Mouse (Mus musculus) left cerebral cortex, postnatal 25 days (tissue): Measurements from ENCODE around the gene Zbtb42. TPM values are rescaled to one million over a fixed set of nuclear protein-coding genes. Genes with fewer than 3 reads are reported as not detected.
A peak's percentile ranks its signal among the peaks of the same experiment; 100 is the strongest.

Experiments
- DNase-seq, 2 experiments: peaks; one replicate each; pipeline ENCODE4 v3.0.0; 2022; ENCODE audit warnings: low spot score in 2 of 2, mixed read lengths in 1 of 2
- intact Hi-C: fragments of 180-260 bp; cut with DNase I; formaldehyde crosslinking; loops from one replicate; pipeline ENCODE4 v1.15.1; 2025
- total RNA-seq, 2 experiments: library from RNA; stranded (reverse); gene quantifications; 2 replicates each; pipeline ENCODE4 v1.2.3; 2021

Zbtb42 gene
- total RNA-seq, 2 experiments from 2014 or later, result 0.76 to 1.3 TPM

DNA sequence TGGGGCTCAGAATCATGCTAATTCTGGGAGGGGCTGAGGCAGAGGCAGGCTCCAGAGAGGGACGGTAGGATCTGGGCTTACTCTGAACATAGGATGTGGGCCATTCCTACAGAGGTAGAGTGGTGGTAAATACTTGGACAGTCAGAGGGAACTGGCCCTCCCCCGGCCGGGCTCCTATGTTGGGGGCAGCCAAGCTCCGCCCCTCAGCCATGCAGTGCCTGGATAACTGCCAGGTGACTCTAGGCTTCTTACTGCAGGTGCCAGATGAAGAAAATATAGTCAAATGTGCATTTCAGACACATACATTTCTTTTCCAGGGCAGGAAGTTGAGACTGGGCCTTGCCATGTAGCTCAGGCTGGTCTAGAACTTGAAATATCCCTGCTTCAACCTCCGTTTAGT is 1.6 kb upstream of the Zbtb42 start:
- no peak for DNase-seq
- intact Hi-C loops, result no loop called here

DNA sequence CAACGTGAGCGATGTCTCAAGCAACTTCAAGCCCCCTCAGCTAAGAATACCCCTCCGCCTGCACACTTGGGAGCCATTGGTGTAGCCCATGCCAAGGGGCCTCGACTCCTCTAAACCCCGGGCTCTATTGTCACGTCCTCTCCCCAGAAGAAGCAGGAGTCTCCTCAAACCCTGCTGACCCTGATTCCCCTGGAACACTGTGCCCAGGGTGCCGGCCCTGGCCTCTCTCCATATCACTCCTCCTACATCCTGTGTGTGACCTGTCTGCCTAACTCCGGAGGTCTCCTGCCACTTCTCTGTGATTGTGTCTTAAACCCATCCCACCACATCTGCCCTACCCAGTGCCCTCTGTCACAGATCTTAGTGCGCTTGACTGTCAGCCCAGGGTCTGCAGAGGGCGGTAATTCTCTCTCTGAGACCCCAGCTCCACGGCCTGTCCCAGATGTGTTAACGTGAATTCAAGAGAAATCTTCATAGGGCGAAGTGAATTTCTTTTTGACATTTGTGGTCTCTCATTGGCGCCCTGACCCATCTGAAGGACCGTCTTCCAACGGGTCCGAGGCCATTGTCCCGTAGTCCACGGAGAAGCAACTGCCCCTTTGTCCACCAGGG is 579 bp upstream of the Zbtb42 start:
- DNase-seq, result no peak

GRCm38 (mm10) chr12:112679027-112679996 is 684 bp downstream of the Zbtb42 start:
- intact Hi-C loops, result no loop called here
- no peak for DNase-seq

More for the DNA sequence above, 579 bp upstream of the Zbtb42 start:
- intact Hi-C loops, result no loop called here

- intact Hi-C loops, result no loop called here
- peak in 1 of 2 experiments; percentile 66 for DNase-seq
These were observed 4.7 kb downstream of the Zbtb42 start for GRCm38 (mm10) chr12:112683351-112683750.

- no peak for DNase-seq
- intact Hi-C loops, result no loop called here
These were observed 9.8 kb downstream of the Zbtb42 start for GRCm38 (mm10) chr12:112688458-112688857.

DNA sequence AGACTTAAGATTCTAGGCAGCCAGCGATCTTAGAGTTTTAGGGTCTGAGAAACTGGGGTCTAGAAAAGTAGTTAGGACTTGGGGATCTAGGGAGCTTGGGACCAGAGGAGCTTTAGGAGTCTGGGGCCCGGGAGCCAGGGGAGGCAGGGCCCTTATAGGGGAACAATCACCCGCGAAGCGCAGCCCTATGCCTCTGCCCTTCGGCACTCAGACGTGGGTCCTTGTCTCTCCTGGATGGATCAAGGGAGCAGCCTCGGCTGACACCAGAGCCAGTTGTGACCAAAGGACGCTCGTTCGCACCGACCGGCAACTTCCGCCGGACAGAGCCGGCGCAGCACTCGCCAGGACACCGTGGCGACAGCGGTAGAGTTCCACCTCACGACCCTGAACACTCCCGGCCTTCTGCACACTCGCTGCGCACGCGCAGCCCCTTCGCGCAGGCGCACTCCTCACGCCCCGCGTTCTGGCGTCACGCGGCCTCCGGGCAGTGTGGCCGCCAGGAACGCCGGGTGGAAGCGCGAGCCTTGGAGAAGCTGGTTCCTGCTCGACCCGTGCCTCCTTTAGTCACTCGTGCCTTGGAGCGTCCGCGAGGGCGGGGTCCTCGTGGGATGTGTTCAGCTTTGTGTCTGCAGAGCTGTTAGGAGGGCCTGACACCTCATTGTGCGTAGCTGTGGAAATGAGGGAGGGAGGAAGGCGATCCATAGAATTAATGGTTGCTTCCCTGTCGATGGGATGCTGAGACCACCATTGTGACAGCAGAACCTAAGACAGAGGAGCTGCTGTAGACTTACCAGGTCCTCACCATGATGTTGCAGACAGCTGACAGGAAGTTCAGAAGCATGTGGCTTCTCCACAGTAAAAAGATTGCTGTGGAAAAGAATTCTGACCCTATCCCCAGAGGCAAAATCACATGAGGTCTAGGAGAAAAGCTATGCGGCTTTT is 14.8 kb downstream of the Zbtb42 start:
- DNase-seq, result peak; percentile 95 to 96
- intact Hi-C loops, result no loop called here

DNA sequence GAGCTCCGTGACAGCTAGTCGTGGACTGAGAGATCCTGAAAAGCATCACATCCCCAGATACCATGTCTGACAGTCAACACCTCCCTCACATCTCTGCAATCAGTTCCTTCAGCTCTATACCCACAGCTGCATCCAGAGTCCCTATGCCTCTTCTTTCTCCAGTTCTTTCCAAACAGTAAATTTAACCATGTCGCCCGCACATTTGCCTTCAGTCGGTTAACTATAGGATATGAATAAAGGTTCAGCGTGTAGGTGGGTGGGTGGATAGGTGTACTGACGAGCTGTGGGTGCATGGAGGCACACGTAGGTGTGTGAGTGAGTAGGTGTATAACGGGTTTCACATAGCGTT is 15.5 kb downstream of the Zbtb42 start:
- peak in 1 of 2 experiments; percentile 50 for DNase-seq
- intact Hi-C loops, result no loop called here

DNA sequence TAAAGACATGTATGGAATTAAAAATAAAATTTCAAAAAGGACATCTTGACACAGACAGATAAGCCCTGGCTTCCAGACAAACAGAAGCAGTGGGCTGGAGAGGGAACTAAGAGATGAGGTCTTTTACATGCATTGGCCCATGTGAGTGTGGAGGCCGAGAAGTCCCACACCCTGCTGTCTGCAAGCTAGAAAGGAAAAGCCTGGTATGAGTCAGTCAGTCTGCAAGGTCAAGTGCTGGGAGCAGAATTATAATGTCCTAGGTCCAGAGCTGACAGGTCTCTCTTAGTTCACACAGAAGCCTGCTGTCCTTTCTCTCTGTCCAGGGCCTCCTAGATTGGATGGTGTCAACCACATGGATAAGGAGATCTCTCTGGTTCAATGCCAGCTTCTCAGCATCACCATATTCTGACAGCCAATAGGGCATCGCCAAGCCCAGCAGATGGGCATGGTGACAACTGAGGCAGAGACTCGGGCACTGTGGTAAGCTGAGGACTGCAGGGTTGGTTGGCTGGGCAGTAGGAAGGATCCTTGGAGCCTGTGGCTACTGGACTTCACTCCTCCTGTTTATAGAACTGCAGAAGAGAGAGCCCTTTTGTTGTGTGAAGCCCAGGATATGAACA is 18.3 kb downstream of the Zbtb42 start:
- no peak for DNase-seq
- intact Hi-C loops, result no loop called here

DNA sequence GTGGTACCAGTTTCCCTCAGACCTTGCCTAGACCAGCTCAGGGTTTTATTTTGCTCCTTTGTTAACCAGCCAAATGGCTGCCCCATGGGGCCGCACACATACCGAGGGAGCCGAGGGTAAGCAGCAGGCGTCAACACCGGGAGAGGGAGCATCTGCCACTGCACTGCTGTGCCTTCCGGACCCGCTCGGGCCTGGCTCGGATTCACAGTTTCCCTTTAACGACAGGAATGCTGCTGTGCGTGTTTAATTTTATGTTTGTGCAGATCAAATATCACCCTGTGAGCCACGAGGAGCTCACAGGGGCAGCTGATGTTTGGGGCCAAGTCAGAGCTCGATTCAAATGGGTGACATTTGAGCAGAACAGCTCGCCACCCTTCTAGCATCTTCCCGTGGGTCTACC is 21.9 kb downstream of the Zbtb42 start:
- intact Hi-C loops, result no loop called here
- no peak for DNase-seq

DNA sequence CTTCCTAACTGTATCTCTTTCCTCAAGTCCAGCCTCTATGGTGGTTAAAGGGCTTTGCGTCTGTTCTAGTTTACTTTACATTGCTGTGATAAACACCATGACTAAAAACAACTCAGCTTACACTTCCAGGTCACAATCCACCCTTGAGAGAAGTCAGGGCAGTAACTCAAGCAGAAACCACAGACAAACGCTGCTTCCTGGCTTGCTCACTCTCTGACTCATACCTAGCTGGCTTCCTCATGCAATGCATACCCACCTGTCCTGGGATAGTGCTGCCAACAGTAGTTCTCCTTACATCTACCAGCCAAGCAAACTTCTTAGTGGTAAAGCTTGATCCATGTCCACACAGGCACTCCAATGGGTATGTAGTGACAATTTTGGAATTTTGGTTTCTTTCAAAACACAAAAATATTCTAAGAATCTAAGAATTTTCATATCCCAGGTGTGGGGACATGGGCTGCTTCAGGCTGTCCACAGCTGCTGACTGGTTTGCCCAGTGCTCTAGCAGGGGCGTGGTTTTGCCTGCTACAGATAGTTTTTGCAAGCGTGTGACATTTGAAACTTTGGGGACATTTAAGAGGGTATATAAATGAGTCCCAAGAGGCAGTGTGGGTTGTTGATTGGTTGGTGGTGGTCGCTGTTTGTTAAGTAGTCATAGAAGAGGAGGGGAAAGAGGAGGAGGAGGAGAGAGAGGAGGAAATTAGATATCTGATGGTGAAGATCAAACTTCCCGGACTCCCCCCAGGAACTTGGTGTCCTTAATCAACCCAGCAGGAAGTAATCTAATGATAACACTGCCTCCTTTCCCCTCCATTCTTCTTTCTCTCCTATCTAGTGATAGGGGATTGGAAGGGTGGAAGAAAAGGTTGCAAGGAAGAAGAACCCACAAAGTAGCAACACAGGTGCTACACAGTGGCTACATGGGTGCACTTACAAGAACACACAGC is 24.0 kb downstream of the Zbtb42 start:
- DNase-seq, result no peak
- intact Hi-C loops, result no loop called here

- peak; percentile 86 to 92 for DNase-seq
- intact Hi-C loops, result loop anchor here (1.0 kb wide), 1 partner anchor 54 kb away; no protein-coding TSS in a partner anchor
These were observed 28.3 kb downstream of the Zbtb42 start for GRCm38 (mm10) chr12:112706704-112707572.

- intact Hi-C loops, result loop anchor here (1.0 kb wide), 1 partner anchor 54 kb away; no protein-coding TSS in a partner anchor
- DNase-seq, result no peak
These were observed 28.9 kb downstream of the Zbtb42 start for GRCm38 (mm10) chr12:112707573-112707869.

DNA sequence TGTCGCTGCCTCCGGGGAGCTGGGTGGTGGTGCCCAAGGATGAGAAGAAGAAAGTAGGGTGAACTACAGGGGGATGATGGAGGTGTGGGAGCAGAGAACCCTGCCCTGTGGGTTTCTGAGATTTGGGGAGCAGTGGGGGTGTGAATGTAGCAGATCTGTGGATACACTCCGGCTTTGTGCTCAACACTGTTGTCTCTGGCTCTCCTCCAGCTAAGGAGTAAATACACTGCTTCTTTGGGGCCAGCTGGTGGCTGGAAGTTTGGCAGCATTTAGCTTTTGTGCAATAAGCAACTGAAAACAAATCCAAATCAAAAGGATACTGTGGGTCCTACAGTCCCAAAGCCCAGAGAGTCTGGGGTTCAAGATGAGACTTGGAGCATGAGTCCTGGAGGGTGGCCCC is 35.4 kb downstream of the Zbtb42 start:
- intact Hi-C loops, result no loop called here
- DNase-seq, result peak; percentile 21 to 39

GRCm38 (mm10) chr12:112717140-112717539 is 38.5 kb downstream of the Zbtb42 start:
- peak in 1 of 2 experiments; percentile 54 for DNase-seq
- intact Hi-C loops, result no loop called here

DNA sequence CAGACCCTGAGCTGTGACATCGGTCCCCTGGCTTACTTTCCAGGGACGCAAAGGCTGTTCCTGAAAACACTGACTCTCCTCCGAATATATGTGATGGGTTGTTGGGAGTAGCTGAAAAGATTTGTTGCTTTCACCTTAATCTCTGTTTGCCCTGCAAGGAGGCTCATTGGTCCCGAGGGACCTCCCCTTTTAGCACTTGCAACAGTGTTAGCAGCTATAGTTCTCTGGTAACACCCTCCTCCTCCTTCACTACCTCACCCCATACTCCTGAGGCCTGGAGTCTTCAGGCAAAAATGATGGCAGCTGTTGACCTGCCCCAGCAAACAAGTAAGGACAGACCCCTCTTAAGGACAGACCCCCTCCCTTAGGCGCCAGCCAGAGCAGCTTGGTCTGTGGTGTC is 40.4 kb downstream of the Zbtb42 start:
- intact Hi-C loops, result no loop called here
- no peak for DNase-seq

DNA sequence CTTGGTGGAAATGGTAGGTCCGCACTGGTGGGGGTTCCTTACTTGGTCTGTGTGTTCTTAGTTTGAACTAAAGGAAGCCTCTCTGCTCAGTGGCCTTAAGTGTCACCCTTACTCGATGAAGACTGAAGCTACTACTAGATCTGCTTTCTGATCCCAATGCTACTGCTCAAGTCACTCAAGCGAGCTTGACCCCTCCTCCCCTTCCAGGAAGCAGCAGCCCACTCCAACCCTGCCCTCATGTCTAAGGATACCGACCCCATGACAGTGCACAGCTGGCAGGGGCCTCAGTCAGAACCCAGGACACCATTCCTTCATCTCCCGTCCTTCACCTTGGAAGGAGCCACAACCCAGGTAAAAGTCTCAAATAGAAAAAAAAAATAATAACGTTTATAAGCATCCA is 41.6 kb downstream of the Zbtb42 start, which contains the start of gene Cep170b:
TSS of gene Cep170b (plus strand) at position 240 of the 400 bp plus-strand sequence.
- DNase-seq, result no peak
- intact Hi-C loops, result no loop called here

DNA sequence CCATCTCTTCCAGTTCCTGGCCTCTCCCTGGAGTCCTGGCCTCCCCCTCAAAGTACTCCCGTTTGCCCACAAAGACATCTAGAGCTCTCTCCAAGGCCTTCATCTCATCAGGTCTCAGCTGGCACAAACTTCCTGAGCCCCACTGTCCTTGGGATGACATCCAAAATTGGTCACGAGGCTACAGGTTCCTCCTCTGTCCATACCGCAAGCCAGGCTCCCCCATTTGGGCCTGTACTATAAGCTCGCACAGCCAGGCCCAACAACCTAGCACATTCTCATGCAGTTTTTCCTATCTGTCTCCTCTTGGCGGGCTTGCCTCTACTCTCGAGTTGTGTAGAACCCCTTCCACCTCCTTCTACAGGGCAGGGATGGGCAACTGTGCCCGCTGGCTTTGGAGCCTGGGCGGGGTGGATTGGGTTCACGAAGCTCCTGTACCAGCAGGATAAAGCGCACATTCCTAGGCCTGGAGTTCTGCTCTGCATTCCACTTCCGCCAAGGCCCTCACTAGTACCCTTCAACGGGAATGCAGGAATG is 42.3 kb downstream of the Zbtb42 start:
- intact Hi-C loops, result no loop called here
- DNase-seq, result no peak
